Mouse (Mus musculus) erythroblast, embryonic 14.5 days (primary cell): ENCODE measurements around the gene Vps37b.

Experiments
- GATA1 ChIP-seq: IDR thresholded peaks from 2 replicates; pipeline ENCODE4 v1.6.1; 2012; ENCODE audit warnings: low read length, inconsistent platforms, mixed read lengths
- TAL1 ChIP-seq: IDR thresholded peaks from 3 replicates; pipeline ENCODE4 v1.6.1; 2012; ENCODE audit warnings: low read length, inconsistent platforms, mixed read lengths

- no peak for TF ChIP-seq GATA1
- no peak for TF ChIP-seq TAL1
Observed at GRCm38 (mm10) chr5:123960129-123960528, 71.9 kb downstream of the Vps37b start.
